Mouse (Mus musculus) C2C12 (cell line): ENCODE results near the gene Tsga13.

Experiments
- CTCF ChIP-seq: IDR thresholded peaks from one replicate; pipeline ENCODE4 v1.5.1; 2011; ENCODE audit not compliant: control insufficient read depth, insufficient read depth, insufficient read length
- MYOD1 ChIP-seq: IDR thresholded peaks from one replicate; pipeline ENCODE4 v1.6.1; 2011; ENCODE audit warnings: low read depth; ENCODE audit not compliant: control insufficient read depth, insufficient read length

GRCm38 (mm10) chr6:30939264-30939663 is 23.9 kb upstream of the Tsga13 start:
- no peak for TF ChIP-seq CTCF
- TF ChIP-seq MYOD1: no peak
